Mouse (Mus musculus) hindbrain, embryonic 10.5 days (tissue): ENCODE results near the gene Erp27. TPM values are rescaled to one million over a fixed set of nuclear protein-coding genes. Genes with fewer than 3 reads are reported as not detected.
"Not testable (repeated sequence)": the region's sequence is repeated elsewhere in the genome, so short reads cannot be mapped to it uniquely, and the experiment has no call there.

ENCODE experiments used
- DNase-seq: peaks from one replicate; pipeline ENCODE4 v3.0.0-alpha.2; 2017; ENCODE audit warnings: low spot score
- H3K27ac ChIP-seq: fragments of 300-500 bp; sonication (generic); 2 replicates; pipeline ENCODE4 v1.5.1; 2016; ENCODE audit warnings: mild to moderate bottlenecking, moderate library complexity
- H3K27me3 ChIP-seq: fragments of 300-500 bp; sonication (generic); 2 replicates; pipeline ENCODE4 v1.6.1; 2016; ENCODE audit warnings: mild to moderate bottlenecking; ENCODE audit not compliant: poor library complexity, insufficient read depth, severe bottlenecking
- H3K36me3 ChIP-seq: fragments of 300-500 bp; sonication (generic); 2 replicates; pipeline ENCODE4 v1.6.1; 2016; ENCODE audit warnings: mild to moderate bottlenecking, moderate library complexity
- H3K4me1 ChIP-seq: fragments of 300-500 bp; sonication (generic); replicated peaks from 2 replicates; pipeline ENCODE4 v1.6.1; 2016; ENCODE audit warnings: mild to moderate bottlenecking
- H3K4me3 ChIP-seq: fragments of 300-500 bp; sonication (generic); 2 replicates; pipeline ENCODE4 v1.5.1; 2016; ENCODE audit warnings: mild to moderate bottlenecking, moderate library complexity
- H3K9me3 ChIP-seq: fragments of 300-500 bp; sonication (generic); 2 replicates; pipeline ENCODE4 v1.6.1; 2016; ENCODE audit warnings: mild to moderate bottlenecking, moderate library complexity
- WGBS: fragments of 180-500 bp; shearing (Covaris S2); methylation state at CpG from one replicate; pipeline ENCODE4 v1.1.7; 2016; 5-methylcytosine and 5-hydroxymethylcytosine counted together
- polyA plus RNA-seq: library from polyadenylated mRNA; unstranded; fragments of >200 nt; fragmentation: Nextera tagmentation; extraction: Ambion mirVana; gene quantifications from 2 replicates; pipeline ENCODE4 v1.2.1, GENCODE M21; 2016

Gene Erp27
- polyA plus RNA-seq, 1 experiment from 2014 or later = not detected

DNA sequence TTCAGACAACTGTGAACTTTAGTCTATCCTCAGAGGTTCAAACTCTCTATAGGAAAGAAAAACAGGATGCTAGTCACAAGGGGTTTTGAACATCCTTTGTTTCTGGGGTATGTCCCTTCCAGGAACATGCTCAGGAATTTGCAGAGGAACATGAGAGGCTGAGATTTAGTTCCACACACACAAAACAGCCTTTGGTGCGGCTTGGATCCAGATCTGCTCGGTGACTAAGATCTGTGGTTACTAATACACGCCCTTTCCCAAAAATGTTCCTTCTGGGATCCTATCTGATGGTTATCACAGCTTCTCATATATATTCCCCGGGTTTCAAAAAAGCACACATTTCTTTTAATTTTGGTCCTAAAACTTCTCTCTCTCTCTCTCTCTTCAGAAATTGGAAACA, 24.2 kb downstream of the Erp27 start:
- no peaks in the 10 kb centered on the region for H3K9me3 ChIP-seq
- DNase-seq = no peak

DNA sequence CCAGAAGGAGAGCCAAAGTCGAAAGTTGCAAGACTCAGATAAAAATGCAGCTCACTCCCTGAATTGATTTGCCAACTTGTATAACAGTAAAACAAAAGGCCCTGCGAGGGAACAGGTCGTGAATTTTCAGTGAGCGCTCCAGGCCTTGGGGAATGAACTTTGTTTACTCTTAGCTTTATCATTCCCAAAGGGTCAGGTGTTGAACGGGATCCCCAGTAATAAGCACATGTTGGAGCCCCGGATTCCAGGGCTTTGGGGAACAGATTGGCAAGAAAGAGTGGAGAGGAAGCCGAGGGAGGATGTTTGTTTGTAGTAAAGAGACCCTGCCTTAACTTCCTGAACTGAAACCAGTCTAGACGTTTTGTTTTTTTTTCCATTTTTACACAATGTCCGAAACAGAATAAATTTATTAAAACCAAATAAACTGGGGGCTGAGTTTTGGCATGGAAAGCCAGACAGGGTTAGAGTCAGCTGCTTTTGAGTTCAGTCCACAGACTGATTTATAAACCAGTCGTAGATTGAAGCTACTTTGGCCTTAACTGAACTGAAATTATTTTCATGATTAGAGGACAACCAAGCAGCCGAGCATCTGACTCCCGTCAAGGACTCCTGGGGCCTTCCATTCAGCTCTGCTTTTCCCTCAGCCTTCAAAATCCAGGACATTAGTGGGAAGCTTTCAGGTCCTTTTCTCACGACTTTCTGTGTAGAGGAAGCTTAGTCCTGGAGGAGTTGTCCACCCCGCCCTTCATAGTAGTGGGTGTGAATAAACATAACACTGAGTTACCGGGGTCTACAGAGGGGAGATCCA, 27.2 kb downstream of the Erp27 start:
- H3K4me1 ChIP-seq = no peaks in the 10 kb centered on the region
- 66% methylated on average over 15 of the region's 15 CpGs for WGBS

More for the DNA sequence above, 24.2 kb downstream of the Erp27 start:
- no peaks in the 10 kb centered on the region for H3K36me3 ChIP-seq
- H3K4me3 ChIP-seq = no peak overlapping the region
- H3K27ac ChIP-seq = no peak overlapping the region
- no peaks in the 10 kb centered on the region for H3K27me3 ChIP-seq
- 87% methylated on average over 4 of the region's 4 CpGs for WGBS
- no peaks in the 10 kb centered on the region for H3K4me1 ChIP-seq

DNA sequence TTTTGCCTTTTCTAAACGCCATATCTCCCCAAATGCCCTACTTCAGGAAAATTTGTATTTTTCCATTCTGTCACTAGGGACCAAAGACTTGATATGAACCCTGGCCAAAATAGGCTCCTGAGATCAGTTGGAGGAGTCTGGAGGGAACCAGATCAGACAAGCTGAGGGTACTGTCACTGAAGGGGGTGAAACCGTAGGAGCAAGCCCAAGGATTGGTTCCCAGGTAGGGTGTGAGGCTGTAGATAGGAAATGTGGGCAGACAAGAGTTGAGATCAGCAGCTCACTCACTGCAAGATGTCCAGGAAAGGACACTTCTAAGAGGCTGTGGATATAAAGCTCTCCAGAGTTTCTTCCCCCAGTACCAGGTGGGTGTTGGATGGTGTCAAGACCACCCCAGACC, 30.0 kb downstream of the Erp27 start:
- Histone ChIP-seq H3K27ac (no peak overlapping the region), H3K4me3 (no peak overlapping the region), H3K27me3 (no peaks in the 10 kb centered on the region), H3K36me3 (no peaks in the 10 kb centered on the region), H3K9me3 (no peaks in the 10 kb centered on the region), H3K4me1 (no peaks in the 10 kb centered on the region)
- 88% methylated on average over 2 of the region's 2 CpGs for WGBS
- DNase-seq = no peak

More for the DNA sequence above, 27.2 kb downstream of the Erp27 start:
- Histone ChIP-seq H3K36me3 (no peaks in the 10 kb centered on the region), H3K27ac (no peak overlapping the region), H3K9me3 (no peaks in the 10 kb centered on the region), H3K4me3 (no peak overlapping the region), H3K27me3 (no peaks in the 10 kb centered on the region)
- no peak for DNase-seq

DNA sequence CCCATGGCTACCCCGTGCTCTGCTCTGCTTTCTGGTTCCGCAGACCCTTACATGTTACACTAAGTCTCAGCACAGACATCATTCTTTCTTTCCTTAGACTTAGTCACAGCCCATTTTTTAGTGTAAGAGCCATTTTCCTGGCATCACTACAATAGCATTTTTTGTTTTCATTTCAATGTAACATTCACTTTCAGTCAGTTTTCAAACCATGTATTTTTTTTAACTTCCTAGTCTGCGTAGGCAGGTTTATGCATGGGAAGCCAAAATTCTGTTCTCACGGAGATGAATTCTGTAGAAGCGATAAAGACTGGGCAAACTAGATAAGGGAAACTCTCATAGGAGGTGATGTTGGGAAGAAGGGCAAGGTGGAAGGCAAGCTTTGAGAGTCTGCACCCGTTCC, 32.4 kb downstream of the Erp27 start:
- H3K27ac ChIP-seq = no peak overlapping the region
- H3K36me3 ChIP-seq = no peaks in the 10 kb centered on the region
- no peak for DNase-seq
- 94% methylated on average over 6 of the region's 6 CpGs for WGBS
- H3K4me3 ChIP-seq = no peak overlapping the region
- no peaks in the 10 kb centered on the region for H3K27me3 ChIP-seq
- H3K9me3 ChIP-seq = no peaks in the 10 kb centered on the region
- no peaks in the 10 kb centered on the region for H3K4me1 ChIP-seq

DNA sequence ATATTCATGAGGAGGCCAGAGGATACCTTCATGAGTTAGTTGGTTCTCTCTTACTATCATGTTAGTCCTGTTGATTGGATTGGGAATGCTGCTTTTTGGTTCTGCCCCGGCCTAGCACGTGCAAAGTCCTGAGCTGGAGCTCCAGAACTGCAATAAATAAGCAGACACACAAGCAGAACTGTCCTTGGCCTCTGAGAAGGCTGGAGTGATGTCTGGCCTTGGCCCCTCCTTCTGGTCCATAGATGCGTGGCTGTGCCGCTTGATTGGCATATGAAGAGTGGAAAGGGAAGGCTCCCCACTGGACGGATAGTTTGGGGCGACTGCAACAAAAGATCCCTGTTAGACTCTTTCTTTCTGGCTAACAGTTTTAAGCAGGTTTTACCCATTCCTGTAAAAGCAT, 32.9 kb downstream of the Erp27 start:
- Histone ChIP-seq H3K27me3 (no peaks in the 10 kb centered on the region), H3K36me3 (no peaks in the 10 kb centered on the region), H3K4me1 (no peaks in the 10 kb centered on the region), H3K27ac (no peak overlapping the region), H3K4me3 (no peak overlapping the region), H3K9me3 (no peaks in the 10 kb centered on the region)
- WGBS = 84% methylated on average over 6 of the region's 6 CpGs
- no peak for DNase-seq

DNA sequence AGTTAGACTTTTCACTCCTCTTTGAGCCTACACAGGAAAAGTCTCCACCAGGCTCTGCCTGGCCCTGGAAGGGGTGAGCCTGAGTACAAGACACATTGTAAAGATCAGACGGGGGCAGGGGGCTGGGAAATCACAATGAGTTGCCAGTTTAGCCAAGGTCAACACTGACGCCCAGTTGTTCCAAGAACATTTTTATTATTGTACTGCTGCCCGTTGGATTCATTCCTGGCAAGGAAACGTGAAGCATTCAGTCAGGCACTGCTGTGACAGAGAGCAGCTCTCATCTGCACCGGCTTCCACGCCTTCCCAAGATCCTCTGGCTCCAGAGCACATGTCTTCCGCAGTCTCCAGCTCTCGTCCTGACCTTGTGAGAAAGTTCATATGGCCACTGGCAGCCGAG, 34.1 kb downstream of the Erp27 start:
- no peak for DNase-seq
- WGBS = 81% methylated on average over 9 of the region's 9 CpGs
- no peaks in the 10 kb centered on the region for H3K36me3 ChIP-seq

DNA sequence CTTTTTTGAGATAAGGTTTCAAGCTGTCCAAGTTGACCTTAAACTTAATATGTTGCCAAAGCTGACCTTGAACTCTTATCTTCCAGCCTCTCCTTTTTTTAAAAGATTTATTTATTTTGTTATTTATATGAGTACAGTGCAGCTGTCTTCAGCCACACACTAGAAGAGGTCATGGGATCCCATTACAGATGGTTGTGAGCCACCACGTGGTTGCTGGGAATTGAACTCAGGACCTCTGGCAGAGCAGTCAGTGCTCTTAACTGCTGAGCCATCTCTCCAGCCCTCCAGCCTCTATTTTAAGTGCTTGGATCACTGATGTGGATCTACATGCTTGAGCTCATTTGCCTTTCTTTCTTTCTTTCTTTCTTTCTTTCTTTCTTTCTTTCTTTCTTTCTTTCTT, 37.2 kb downstream of the Erp27 start:
- not testable (repeated sequence) for H3K27ac ChIP-seq, H3K4me3 ChIP-seq, H3K9me3 ChIP-seq, H3K36me3 ChIP-seq, H3K27me3 ChIP-seq, DNase-seq, H3K4me1 ChIP-seq
- 59% methylated on average over 1 of the region's 1 CpGs for WGBS

More for the DNA sequence above, 34.1 kb downstream of the Erp27 start:
- Histone ChIP-seq H3K9me3 (no peaks in the 10 kb centered on the region), H3K27ac (no peak overlapping the region), H3K4me3 (no peak overlapping the region), H3K27me3 (no peaks in the 10 kb centered on the region), H3K4me1 (no peaks in the 10 kb centered on the region)

DNA sequence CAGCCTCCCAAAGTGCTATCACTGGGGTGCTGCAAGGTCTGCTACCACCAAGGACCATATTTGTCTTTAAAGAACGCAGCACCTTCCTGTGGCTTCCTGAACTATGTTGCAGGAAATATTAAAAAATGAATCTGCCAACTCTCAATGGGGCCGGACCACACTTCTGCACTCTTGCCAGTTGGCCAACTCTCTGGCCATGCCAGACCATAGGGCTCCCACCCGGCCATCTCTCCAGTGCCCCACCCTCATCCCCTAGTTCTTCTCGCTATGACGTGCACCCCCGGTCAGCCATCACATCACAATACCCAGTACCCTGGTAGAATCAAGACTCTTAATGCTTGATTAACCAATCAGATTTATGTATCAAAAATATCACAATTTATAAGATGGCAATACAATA, 38.0 kb downstream of the Erp27 start:
- WGBS = 92% methylated on average over 6 of the region's 6 CpGs
- Histone ChIP-seq H3K9me3 (no peaks in the 10 kb centered on the region), H3K27ac (no peak overlapping the region)

DNA sequence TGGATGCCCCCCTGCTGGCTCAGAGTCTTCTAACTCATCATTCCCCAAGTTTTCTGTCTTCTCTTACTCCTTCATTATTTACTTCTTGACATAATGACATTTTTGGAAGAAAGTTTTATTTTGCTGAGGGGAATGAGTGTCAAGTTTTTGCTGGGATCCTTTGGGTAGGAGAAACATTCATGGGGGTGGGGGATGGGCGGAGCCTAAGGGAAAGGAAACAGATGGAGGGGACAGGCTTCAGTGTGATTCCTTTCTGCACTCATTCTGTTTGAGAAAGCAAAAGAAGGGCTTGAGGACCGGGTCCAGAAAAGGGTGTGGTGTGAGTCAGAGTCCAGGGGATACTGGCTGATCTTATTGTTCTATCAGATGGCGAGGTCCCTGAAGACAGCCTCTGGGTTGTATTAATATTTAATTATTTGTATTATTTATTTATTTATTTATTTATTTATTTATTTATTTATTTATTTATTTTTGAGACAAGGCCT, 38.5 kb downstream of the Erp27 start:
- H3K27ac ChIP-seq = no peak overlapping the region
- no peaks in the 10 kb centered on the region for H3K36me3 ChIP-seq
- H3K4me1 ChIP-seq = no peaks in the 10 kb centered on the region
- H3K27me3 ChIP-seq = no peaks in the 10 kb centered on the region
- WGBS = 78% methylated on average over 3 of the region's 3 CpGs
- DNase-seq = no peak
- no peaks in the 10 kb centered on the region for H3K9me3 ChIP-seq
- H3K4me3 ChIP-seq = no peak overlapping the region

More for the DNA sequence above, 38.0 kb downstream of the Erp27 start:
- DNase-seq = no peak
- H3K4me3 ChIP-seq = no peak overlapping the region
- H3K27me3 ChIP-seq = no peaks in the 10 kb centered on the region
- no peaks in the 10 kb centered on the region for H3K36me3 ChIP-seq
- no peaks in the 10 kb centered on the region for H3K4me1 ChIP-seq

DNA sequence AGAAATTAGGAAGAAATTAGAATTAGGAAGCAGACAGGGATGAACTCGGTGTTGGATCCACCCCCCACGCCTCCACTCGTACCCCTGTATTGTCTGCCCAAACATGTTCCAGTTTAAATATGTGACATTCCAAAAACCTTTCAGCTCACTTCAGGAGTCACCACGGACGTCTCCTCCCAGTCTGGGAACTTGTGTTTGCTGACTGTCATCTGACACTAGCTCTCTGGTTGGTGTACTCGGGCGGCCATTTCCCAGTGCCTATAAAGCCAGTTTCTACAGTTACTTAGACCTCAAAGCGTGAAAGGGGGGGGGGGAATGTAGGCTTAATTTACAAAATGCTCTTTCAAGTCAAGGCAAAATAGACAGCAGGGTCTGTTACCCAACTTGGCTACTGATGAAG, 40.3 kb downstream of the Erp27 start:
- 74% methylated on average over 8 of the region's 8 CpGs for WGBS
- Histone ChIP-seq H3K27me3 (no peaks in the 10 kb centered on the region), H3K36me3 (no peaks in the 10 kb centered on the region), H3K4me1 (no peaks in the 10 kb centered on the region), H3K27ac (no peak overlapping the region), H3K4me3 (no peak overlapping the region), H3K9me3 (no peaks in the 10 kb centered on the region)
- no peak for DNase-seq

DNA sequence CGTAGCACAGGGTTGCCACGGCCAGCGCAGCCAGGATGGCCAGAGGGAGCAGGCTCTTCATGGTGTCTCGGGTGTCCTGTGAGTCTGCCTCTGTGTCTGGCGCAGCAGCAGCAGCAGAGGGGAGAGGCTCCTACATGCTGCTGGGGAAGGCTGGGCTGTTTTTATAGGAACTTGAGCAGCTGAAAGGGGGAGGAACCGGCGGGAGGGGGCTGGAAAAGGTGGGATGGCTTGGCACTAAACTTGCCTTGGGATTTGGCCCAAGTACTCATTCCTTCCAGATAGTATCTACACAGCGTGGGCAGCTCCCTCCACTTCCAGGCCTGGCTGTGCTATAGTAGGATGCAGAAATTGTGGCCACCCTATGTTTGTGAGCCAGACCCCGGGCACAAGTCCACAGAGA, 46.3 kb downstream of the Erp27 start, which contains the start of gene Mgp:
Mgp (minus strand) TSS at position 154 of the 400 bp plus-strand sequence.
- Histone ChIP-seq H3K27me3 (no peaks in the 10 kb centered on the region), H3K27ac (no peak within 1 kb of the TSS), H3K9me3 (no peaks in the 10 kb centered on the region), H3K4me3 (no peak within 1 kb of the TSS), H3K4me1 (no peaks in the 10 kb centered on the region), H3K36me3 (no peaks in the 10 kb centered on the region)
- peak; percentile 33 for DNase-seq
- WGBS = 55% methylated on average over 9 of the region's 9 CpGs

DNA sequence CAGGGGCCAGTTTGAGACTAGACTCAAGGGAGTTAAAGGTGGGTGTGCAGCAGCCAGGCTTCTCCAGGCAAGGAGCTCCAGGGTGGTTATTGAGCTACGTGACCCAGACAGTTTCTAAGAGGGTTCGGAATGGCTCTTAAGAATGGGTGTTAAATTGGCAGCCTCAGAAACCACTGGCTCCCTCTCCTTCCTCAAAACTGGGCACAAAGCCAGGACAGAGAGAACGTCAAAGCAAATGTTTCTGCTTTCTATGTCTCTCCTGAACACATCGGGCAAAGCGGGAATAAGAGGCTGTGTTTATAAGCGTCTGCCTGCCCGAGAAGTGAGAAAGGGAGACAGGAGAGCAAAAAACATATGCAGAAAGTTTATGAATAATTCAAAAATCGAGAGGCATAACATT, 47.4 kb downstream of the Erp27 start:
- Histone ChIP-seq H3K27ac (no peak overlapping the region), H3K4me3 (no peak overlapping the region), H3K36me3 (no peaks in the 10 kb centered on the region), H3K9me3 (no peaks in the 10 kb centered on the region), H3K27me3 (no peaks in the 10 kb centered on the region), H3K4me1 (no peaks in the 10 kb centered on the region)
- WGBS = 80% methylated on average over 8 of the region's 8 CpGs
- no peak for DNase-seq

DNA sequence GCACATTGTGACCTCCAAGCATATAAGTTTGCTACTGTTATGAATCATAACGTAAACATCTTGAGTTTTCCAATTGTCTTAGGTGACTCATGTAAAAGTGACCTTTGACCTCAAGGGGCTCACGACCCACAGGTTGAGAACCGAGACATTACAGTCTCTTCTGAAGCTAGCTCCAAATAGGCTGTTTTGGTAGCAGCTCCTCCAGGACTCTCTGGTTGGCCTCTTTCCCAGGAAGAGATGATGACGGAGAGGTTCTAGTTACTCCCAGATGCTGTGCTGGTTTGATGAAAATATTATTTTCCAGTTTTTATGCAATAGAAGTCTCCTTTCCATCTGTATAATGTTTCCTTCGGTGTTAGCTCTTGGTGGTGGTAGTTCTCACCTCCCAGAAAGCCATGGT, 53.1 kb downstream of the Erp27 start:
- H3K4me1 ChIP-seq = no peaks in the 10 kb centered on the region
- WGBS = 81% methylated on average over 5 of the region's 5 CpGs

More for the DNA sequence above, 53.1 kb downstream of the Erp27 start:
- H3K36me3 ChIP-seq = no peaks in the 10 kb centered on the region
- no peaks in the 10 kb centered on the region for H3K27me3 ChIP-seq
- no peak overlapping the region for H3K4me3 ChIP-seq
- DNase-seq = no peak
- no peaks in the 10 kb centered on the region for H3K9me3 ChIP-seq
- no peak overlapping the region for H3K27ac ChIP-seq
